Mouse (Mus musculus): Measurements from ENCODE around the gene Depdc7.

DNA sequence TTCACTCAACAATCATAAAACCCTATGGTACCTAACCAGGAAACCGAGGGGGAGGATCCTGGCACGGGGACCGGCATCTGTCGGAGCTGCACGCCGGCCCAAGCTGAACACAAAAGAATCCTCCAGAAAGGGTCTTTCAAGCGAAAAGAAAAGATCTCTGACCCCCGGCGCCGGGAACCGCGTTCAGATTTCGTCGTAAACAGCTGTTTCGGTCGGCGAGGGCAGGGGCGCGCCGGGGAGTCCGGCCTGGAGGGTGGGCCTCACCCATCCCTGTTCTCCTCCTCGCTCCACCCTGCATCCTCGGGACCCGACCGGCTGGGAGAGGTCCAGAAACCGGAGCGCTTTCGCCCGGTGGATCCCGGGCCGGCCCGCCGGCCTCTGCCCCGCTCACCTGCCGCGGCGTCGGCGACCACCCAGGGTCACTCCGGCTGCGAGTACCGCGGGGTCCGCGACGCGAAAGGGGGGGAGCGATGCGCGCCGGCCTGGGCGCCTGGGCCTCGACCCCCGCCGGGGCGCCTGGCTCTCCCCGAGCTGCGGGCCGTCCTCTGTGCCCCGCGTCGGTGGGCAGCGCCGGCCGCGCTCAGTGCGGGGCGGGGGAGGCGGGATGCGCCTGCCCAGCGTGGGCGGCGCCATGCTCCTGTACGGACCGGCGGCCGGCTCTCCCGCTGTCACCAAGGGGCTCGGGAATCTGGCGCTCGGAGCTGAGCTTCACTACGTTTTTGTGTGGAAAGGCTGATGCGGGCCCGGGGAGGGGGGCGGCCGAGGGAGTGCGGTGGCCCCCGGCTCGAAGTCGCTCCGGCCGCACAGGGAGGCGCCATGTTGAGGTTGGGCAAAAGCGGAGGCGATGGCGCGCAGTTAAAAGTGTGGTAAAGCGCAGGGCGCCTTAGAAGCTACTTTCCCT is 30.8 kb downstream of the Depdc7 start, which contains the start of gene Tcp11l1:
- peak; percentile 10; the same call in 1 of the 2 replicates for TF ChIP-seq POLR2A (IDR thresholded peaks at IDR 0.05; ENCODE audit: control insufficient read depth, low read depth, low read length)
- TF ChIP-seq CTCF (IDR thresholded peaks at IDR 0.05; ENCODE audit: control insufficient read depth, insufficient read depth, insufficient replicate concordance, low read depth, low read length): no peak

All from testis, adult 2 months (tissue).